Mouse (Mus musculus): ENCODE results near the gene Sipa1l1. TPM values are rescaled to one million over a fixed set of nuclear protein-coding genes. Genes with fewer than 3 reads are reported as not detected.

Gene Sipa1l1
- total and polyA plus RNA-seq, 2 experiments from 2014 or later = 7.0 to 17.1 TPM

- H3K27ac ChIP-seq (ENCODE audit: low read depth) = 0 out of 2 replicates have a peak overlapping the region, but pooled peaks have one; percentile 27
- ATAC-seq (ENCODE audit: insufficient read depth, low read depth) (peak; percentile 77), DNase-seq (ENCODE audit: low spot score) (peak; percentile 40)
- no peak overlapping the region for H3K4me2 ChIP-seq (ENCODE audit: low read depth, low read length)
- no peak for TF ChIP-seq EP300 (IDR thresholded peaks at IDR 0.05; ENCODE audit: low read depth)
- TF ChIP-seq CTCF (IDR thresholded peaks at IDR 0.05; ENCODE audit: low read depth) = no peak
- no peaks in the 10 kb centered on the region for H3K27me3 ChIP-seq (ENCODE audit: control insufficient read depth, insufficient read depth, low read length)
- WGBS = 38% methylated on average over 4 of the region's 4 CpGs
- no peaks in the 10 kb centered on the region for H3K36me3 ChIP-seq (replicated peaks; ENCODE audit: control insufficient read depth, insufficient read depth, low read length)
- no peaks in the 10 kb centered on the region for H3K9me3 ChIP-seq (replicated peaks; ENCODE audit: control insufficient read depth, low read length)
- H3K4me3 ChIP-seq (ENCODE audit: low read depth, low read length) = no peak overlapping the region
- peaks cover 15% of the 10 kb centered on the region for H3K4me1 ChIP-seq (ENCODE audit: control insufficient read depth, insufficient read depth)
- no peak overlapping the region for H3K9ac ChIP-seq (replicated peaks; ENCODE audit: low read depth, low read length)
These were observed 23.5 kb downstream of the Sipa1l1 start for GRCm38 (mm10) chr12:82192641-82193054.

- ATAC-seq (ENCODE audit: insufficient read depth, low read depth) (no peak), DNase-seq (ENCODE audit: low spot score) (no peak)
- no peak overlapping the region for H3K9ac ChIP-seq (replicated peaks; ENCODE audit: low read depth, low read length)
- TF ChIP-seq CTCF (IDR thresholded peaks at IDR 0.05; ENCODE audit: low read depth) = no peak
- no peak for TF ChIP-seq EP300 (IDR thresholded peaks at IDR 0.05; ENCODE audit: low read depth)
- H3K27me3 ChIP-seq (ENCODE audit: control insufficient read depth, insufficient read depth, low read length) = no peaks in the 10 kb centered on the region
- H3K4me1 ChIP-seq (ENCODE audit: control insufficient read depth, insufficient read depth) = peaks cover 15% of the 10 kb centered on the region
- H3K4me3 ChIP-seq (ENCODE audit: low read depth, low read length) = no peak overlapping the region
- no peaks in the 10 kb centered on the region for H3K9me3 ChIP-seq (replicated peaks; ENCODE audit: control insufficient read depth, low read length)
- H3K4me2 ChIP-seq (ENCODE audit: low read depth, low read length) = no peak overlapping the region
- no peaks in the 10 kb centered on the region for H3K36me3 ChIP-seq (replicated peaks; ENCODE audit: control insufficient read depth, insufficient read depth, low read length)
- 50% methylated on average over 2 of the region's 2 CpGs for WGBS
- H3K27ac ChIP-seq (ENCODE audit: low read depth) = no peak overlapping the region
These were observed 24.4 kb downstream of the Sipa1l1 start for GRCm38 (mm10) chr12:82193476-82193875.

- H3K4me1 ChIP-seq (ENCODE audit: control insufficient read depth, insufficient read depth) = peaks cover 15% of the 10 kb centered on the region
- no peaks in the 10 kb centered on the region for H3K36me3 ChIP-seq (replicated peaks; ENCODE audit: control insufficient read depth, insufficient read depth, low read length)
- WGBS = 62% methylated on average over 3 of the region's 3 CpGs
These were observed 25.8 kb downstream of the Sipa1l1 start for GRCm38 (mm10) chr12:82194919-82195318.

GRCm38 (mm10) chr12:82196213-82196612, 27.1 kb downstream of the Sipa1l1 start:
- Histone ChIP-seq H3K27ac (ENCODE audit: low read depth) (no peak overlapping the region), H3K9me3 (replicated peaks; ENCODE audit: control insufficient read depth, low read length) (no peaks in the 10 kb centered on the region), H3K4me2 (ENCODE audit: low read depth, low read length) (no peak overlapping the region), H3K27me3 (ENCODE audit: control insufficient read depth, insufficient read depth, low read length) (no peaks in the 10 kb centered on the region), H3K36me3 (replicated peaks; ENCODE audit: control insufficient read depth, insufficient read depth, low read length) (no peaks in the 10 kb centered on the region), H3K9ac (replicated peaks; ENCODE audit: low read depth, low read length) (no peak overlapping the region), H3K4me1 (ENCODE audit: control insufficient read depth, insufficient read depth) (peaks cover 15% of the 10 kb centered on the region), H3K4me3 (ENCODE audit: low read depth, low read length) (no peak overlapping the region)
- WGBS = 93% methylated on average over 2 of the region's 2 CpGs
- ATAC-seq (ENCODE audit: insufficient read depth, low read depth) = no peak
- no peak for TF ChIP-seq CTCF (IDR thresholded peaks at IDR 0.05; ENCODE audit: low read depth)
- no peak for TF ChIP-seq EP300 (IDR thresholded peaks at IDR 0.05; ENCODE audit: low read depth)
- no peak for DNase-seq (ENCODE audit: low spot score)

More at GRCm38 (mm10) chr12:82194919-82195318, 25.8 kb downstream of the Sipa1l1 start:
- TF ChIP-seq EP300 (IDR thresholded peaks at IDR 0.05; ENCODE audit: low read depth) = no peak
- TF ChIP-seq CTCF (IDR thresholded peaks at IDR 0.05; ENCODE audit: low read depth) = no peak
- Histone ChIP-seq H3K4me2 (ENCODE audit: low read depth, low read length) (no peak overlapping the region), H3K27me3 (ENCODE audit: control insufficient read depth, insufficient read depth, low read length) (no peaks in the 10 kb centered on the region), H3K9ac (replicated peaks; ENCODE audit: low read depth, low read length) (no peak overlapping the region), H3K4me3 (ENCODE audit: low read depth, low read length) (no peak overlapping the region), H3K27ac (ENCODE audit: low read depth) (no peak overlapping the region), H3K9me3 (replicated peaks; ENCODE audit: control insufficient read depth, low read length) (no peaks in the 10 kb centered on the region)
- DNase-seq (ENCODE audit: low spot score) (no peak), ATAC-seq (ENCODE audit: insufficient read depth, low read depth) (no peak)

- Histone ChIP-seq H3K27ac (ENCODE audit: low read depth) (no peak overlapping the region), H3K27me3 (ENCODE audit: control insufficient read depth, insufficient read depth, low read length) (no peaks in the 10 kb centered on the region), H3K4me1 (ENCODE audit: control insufficient read depth, insufficient read depth) (peaks cover 13% of the 10 kb centered on the region), H3K4me3 (ENCODE audit: low read depth, low read length) (no peak overlapping the region), H3K9ac (replicated peaks; ENCODE audit: low read depth, low read length) (no peak overlapping the region), H3K4me2 (ENCODE audit: low read depth, low read length) (no peak overlapping the region), H3K36me3 (replicated peaks; ENCODE audit: control insufficient read depth, insufficient read depth, low read length) (no peaks in the 10 kb centered on the region), H3K9me3 (replicated peaks; ENCODE audit: control insufficient read depth, low read length) (no peaks in the 10 kb centered on the region)
- DNase-seq (ENCODE audit: low spot score) (no peak), ATAC-seq (ENCODE audit: insufficient read depth, low read depth) (no peak)
- WGBS = 65% methylated on average over 7 of the region's 7 CpGs
- TF ChIP-seq EP300 (IDR thresholded peaks at IDR 0.05; ENCODE audit: low read depth) (no peak), CTCF (IDR thresholded peaks at IDR 0.05; ENCODE audit: low read depth) (no peak)
These were observed 27.6 kb downstream of the Sipa1l1 start for GRCm38 (mm10) chr12:82196615-82197146.

GRCm38 (mm10) chr12:82197207-82197606, 28.1 kb downstream of the Sipa1l1 start:
- Histone ChIP-seq H3K27me3 (ENCODE audit: control insufficient read depth, insufficient read depth, low read length) (no peaks in the 10 kb centered on the region), H3K4me1 (ENCODE audit: control insufficient read depth, insufficient read depth) (peaks cover 7% of the 10 kb centered on the region)
- TF ChIP-seq EP300 (IDR thresholded peaks at IDR 0.05; ENCODE audit: low read depth) (no peak), CTCF (IDR thresholded peaks at IDR 0.05; ENCODE audit: low read depth) (no peak)

More at GRCm38 (mm10) chr12:82197207-82197606, 28.1 kb downstream of the Sipa1l1 start:
- H3K4me2 ChIP-seq (ENCODE audit: low read depth, low read length) = no peak overlapping the region
- no peak overlapping the region for H3K27ac ChIP-seq (ENCODE audit: low read depth)
- WGBS = 43% methylated on average over 2 of the region's 2 CpGs
- ATAC-seq (ENCODE audit: insufficient read depth, low read depth) (no peak), DNase-seq (ENCODE audit: low spot score) (no peak)
- H3K9ac ChIP-seq (replicated peaks; ENCODE audit: low read depth, low read length) = no peak overlapping the region
- H3K36me3 ChIP-seq (replicated peaks; ENCODE audit: control insufficient read depth, insufficient read depth, low read length) = no peaks in the 10 kb centered on the region
- no peak overlapping the region for H3K4me3 ChIP-seq (ENCODE audit: low read depth, low read length)
- no peaks in the 10 kb centered on the region for H3K9me3 ChIP-seq (replicated peaks; ENCODE audit: control insufficient read depth, low read length)
